Mouse (Mus musculus): ENCODE results near the gene 5730596B20Rik.

Gene 5730596B20Rik

DNA sequence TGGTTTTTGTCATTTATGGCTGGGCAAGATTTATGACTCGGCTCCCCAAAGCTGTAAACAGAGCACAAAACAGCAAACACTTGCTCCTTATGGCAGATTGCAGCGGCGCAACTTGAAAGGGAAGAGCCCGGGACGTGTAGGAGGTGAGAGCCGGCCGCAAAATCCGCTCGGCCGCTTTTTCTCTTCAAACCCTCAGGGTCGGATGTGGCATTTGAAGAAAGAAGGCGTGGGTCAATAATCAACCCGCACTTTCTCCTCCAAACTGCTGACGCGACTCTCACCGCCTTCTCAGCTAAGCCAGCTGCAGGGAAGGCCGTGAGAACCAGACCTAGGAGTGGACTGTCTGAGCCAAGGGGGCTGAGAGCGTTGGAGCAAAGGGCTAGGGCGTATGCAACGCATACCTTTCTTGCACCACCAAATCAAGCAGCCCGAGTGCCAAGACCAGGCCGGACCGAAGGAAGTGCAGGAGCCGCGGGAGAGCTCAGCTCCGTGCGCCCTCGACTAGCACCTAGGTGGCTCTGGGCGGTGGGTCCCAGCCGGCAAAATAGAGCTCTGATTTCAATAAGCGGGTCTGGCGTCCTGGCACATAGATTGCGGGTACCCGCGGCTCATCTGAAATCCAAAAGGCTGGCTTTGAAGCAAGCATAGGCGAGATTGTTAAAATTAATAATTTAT, at the start of gene 5730596B20Rik:
Gene 5730596B20Rik, plus strand, starts transcription at position 438 of the 675 bp plus-strand sequence.
- in situ Hi-C loops (cut with MboI; ENCODE audit: low sequenced_read_pairs), result no loop called here

DNA sequence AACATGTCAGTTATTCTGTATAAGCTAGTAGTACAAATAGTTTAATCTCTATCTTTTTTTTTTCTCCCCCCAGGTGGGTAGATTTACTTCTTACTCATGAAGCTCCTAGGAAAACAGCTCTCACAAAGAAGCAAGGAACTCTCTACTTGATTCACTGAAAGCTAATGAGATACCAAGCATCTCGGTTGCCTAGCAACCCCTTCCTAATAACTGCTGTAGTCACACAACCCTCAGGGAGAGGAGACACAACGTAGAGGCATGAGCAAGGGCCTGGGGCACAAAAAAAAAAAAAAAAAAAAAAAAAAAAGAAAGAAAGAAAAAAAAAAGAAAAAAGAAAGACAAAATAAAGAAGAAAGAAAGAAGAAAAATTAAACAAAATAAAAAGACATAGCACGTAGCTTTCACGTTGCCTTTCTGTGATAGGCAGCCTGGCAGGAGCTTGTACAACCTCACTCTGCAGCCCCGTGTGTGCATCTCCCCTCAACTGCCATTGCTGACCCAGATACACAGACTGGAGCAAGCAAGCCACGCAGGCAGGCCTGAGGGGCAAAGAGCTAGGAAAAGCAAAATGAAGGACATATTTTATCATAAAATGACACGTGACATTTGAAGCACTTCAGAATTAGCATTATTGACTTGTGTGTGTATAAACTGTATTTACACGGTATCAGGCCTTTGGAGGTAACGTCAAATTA, 39.3 kb upstream of the 5730596B20Rik start:
- in situ Hi-C loops (cut with MboI; ENCODE audit: low sequenced_read_pairs), result no loop called here

DNA sequence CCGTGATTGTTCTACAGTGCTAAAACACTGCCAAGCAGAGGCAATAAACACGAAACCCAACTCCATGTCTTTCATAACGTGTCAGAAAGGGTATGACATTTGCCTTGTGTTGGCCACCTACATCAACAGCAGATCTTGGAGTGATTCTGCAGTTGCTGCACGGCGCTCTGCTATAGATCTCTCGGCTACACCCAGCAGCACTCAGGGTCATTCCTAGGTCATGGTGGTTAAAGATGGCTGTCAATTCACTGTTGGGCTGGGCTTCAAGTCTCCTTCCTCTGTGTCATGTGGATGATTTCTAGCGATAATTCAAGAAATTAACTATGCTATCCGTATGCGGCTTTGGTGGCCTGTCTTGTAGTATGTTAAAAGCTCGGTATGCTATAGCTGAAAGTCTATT, 38.7 kb upstream of the 5730596B20Rik start:
- in situ Hi-C loops (cut with MboI; ENCODE audit: low sequenced_read_pairs), result no loop called here

DNA sequence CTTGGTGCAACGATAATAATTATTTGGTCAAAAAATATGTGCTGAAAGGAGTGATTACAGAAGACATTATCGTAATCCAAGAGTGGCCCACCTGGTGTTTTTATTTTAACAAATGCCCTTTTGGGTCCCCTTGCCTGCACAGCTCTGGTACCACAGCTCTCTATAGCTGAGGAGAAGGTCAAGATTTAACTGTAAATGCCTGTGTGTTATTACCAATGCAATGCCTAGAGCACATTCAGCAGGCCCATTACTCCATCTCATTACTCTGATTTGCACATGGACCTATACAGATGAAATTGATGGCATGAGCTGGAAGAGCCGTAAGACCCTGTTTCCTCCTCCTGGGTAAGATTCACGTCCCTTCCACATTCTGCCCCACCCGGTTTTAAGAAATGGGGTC, 38.2 kb upstream of the 5730596B20Rik start:
- in situ Hi-C loops (cut with MboI; ENCODE audit: low sequenced_read_pairs), result no loop called here

DNA sequence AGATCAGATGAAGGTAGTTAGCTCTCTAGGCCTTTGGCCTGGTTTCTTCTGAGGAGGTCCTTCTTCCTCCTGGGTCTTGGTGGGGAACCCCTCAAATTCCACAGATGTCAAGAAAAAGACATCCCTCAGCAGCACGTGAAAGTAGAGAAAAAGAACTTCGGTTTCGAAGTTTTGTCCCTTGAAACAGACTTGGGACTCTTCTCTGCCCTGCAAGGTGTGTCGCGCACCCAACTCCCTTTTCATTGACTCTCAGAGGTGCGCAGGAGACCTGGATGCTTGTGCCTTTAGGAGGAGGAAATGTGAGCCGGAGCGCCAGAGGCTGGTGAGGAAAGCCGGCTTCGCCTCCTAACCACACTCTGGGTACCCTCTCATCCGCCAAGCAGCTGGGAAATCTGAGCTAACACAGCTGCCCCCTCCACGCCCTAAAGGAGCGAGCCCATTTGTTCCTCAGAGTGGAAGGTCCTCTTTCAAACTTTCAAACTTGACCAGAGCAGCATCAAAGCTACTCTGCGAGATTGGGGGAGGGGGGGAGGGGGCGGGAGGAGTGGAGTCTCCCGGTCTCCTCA, 26.8 kb upstream of the 5730596B20Rik start:
- in situ Hi-C loops (cut with MboI; ENCODE audit: low sequenced_read_pairs), result no loop called here

DNA sequence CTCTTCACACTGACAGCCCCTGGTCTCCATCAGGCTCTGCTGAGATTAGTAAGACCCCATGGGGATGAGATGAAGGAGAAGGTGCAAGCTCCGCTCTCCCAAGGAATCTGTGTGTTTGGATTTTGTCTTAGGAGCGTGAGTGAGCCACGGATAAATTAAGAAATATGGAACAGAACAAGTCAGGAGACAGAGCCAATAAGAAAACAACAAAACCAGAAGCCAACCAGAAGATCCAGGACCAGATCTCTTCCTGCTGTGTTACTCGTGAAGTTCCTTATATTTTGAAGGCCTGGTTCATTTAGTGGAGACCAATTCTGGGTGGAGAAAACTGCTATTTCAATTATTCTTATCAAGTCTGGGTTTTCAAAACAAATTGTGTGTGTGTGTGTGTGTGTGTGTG, 25.7 kb upstream of the 5730596B20Rik start:
- in situ Hi-C loops (cut with MboI; ENCODE audit: low sequenced_read_pairs), result no loop called here

DNA sequence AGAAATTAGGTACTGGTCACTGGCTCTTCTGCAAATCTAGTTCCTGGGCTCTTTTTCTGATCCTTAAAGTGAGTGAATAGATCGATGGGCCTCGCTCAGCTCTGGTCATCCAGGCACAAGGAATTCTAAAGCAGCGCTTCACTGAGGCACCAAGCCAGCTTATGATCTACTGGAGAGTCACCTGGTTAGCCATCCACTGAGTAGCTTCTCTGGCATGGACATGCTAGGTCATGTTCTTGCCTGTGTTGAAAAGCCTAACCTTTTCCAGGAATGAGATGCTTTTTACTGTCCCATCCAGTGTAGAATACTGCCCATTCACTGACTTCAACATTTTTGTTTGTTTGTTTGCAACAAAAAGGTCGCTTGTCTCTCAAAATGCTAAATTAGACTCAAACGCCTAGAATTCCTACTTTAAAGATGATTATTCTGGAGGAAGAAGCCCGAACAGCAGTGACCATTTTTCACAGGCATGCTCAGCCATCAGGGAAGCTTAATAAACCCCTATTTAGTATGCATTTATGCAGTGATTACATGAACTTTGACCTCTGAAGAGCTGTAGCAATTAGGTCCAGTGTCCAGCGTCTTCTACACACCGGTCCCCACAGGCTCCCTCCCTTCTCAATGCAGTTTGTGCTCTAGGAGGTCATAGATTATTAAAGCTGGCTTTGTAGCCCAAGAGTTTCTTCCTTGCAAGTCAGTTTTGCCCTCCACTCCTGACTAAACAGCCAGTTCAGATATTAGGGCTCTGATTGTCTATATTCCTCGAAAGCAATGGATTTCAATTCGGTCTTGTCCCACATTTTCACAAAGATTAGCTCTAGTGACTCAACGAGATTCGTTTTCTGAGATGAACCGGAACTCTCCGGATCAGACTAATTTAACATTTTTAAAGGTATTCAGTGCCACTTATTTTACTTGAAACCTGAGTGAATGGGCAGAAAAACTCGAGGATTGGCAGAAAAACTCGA, 24.8 kb upstream of the 5730596B20Rik start:
- in situ Hi-C loops (cut with MboI; ENCODE audit: low sequenced_read_pairs), result no loop called here

DNA sequence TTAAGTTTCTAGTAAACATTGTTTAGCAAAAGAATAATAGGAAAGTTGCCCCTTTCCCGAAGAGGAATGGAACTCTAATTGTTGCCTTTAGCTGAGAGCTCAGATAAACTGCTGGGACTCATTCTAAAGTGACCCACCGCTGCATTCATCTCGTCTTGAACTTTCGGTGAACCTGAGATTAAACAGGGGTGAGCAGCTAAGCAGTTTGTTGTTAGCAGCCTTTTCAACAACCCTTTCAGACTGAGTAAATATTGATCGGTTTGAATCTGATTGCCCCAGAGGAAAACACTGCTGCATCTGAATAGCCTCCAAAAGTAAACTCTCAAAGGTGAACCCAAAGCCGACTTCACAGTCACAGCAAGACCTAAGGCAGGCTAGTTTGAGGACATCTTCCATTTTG, 24.0 kb upstream of the 5730596B20Rik start:
- in situ Hi-C loops (cut with MboI; ENCODE audit: low sequenced_read_pairs), result no loop called here

DNA sequence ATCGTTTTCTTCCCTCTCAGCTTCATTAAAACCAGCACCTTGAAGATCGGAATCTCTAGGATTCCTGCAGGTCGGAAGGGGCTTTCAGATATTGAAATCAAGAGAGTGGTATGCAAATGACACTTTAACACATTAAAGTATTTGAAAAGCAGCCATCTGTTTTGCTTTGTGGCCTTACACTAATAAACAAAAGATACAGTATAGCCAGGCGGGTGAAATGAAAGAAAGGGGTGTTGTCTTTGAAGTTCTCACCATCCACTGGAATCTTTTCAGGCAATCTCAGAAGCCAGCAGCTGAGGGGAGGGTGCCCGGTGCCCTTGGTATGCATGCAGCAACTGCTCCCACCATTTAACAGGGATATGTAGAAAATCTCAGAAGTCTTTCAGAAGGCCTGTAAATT, 23.3 kb upstream of the 5730596B20Rik start:
- in situ Hi-C loops (cut with MboI; ENCODE audit: low sequenced_read_pairs), result no loop called here

DNA sequence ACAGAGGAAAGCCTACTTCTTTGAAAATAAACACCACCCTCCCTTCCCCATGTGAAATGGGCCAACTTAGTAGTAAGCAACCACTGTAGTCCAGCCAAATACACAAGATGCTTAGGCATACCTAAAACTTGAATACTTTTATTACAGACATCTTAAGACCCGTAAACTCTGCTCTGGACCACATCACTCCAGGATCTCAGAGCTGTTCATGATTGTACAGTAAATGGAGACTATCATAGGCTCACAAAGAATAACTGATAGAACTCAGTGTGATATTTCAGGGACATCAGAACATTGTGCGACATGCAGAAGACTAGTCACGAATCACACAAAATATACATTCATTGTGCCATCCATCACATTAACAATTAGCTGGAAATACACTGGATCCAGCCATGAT, 21.8 kb upstream of the 5730596B20Rik start:
- in situ Hi-C loops (cut with MboI; ENCODE audit: low sequenced_read_pairs), result no loop called here

DNA sequence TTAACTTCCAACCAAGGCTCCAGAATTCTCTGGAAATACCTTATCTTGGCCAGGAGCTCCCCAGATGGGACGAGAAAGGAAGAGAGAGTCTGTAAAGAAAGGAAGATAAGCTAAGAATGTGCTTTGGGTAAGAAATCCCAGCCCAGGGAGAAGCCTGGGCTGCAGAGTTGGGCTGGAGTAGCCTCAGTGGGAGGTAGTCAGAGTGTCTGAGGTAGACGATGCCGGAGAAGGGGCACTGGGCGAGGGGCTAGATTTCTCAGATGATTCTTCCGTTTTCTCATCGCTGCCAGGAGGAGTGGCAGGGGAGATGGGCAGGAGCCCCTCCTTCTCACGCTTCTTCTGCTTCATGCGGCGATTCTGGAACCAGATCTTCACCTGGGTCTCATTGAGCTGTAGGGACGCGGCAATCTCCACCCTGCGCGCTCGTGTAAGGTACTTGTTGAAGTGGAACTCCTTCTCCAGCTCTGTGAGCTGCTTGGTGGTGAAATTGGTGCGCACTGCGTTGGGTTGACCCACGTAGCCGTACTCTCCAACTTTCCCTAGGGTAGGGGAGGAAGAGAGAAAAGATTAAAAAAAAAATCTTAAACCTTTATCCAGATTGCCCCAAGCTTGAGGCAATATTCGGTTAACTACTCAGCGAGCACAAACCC, 20.6 kb upstream of the 5730596B20Rik start:
- in situ Hi-C loops (cut with MboI; ENCODE audit: low sequenced_read_pairs), result no loop called here

DNA sequence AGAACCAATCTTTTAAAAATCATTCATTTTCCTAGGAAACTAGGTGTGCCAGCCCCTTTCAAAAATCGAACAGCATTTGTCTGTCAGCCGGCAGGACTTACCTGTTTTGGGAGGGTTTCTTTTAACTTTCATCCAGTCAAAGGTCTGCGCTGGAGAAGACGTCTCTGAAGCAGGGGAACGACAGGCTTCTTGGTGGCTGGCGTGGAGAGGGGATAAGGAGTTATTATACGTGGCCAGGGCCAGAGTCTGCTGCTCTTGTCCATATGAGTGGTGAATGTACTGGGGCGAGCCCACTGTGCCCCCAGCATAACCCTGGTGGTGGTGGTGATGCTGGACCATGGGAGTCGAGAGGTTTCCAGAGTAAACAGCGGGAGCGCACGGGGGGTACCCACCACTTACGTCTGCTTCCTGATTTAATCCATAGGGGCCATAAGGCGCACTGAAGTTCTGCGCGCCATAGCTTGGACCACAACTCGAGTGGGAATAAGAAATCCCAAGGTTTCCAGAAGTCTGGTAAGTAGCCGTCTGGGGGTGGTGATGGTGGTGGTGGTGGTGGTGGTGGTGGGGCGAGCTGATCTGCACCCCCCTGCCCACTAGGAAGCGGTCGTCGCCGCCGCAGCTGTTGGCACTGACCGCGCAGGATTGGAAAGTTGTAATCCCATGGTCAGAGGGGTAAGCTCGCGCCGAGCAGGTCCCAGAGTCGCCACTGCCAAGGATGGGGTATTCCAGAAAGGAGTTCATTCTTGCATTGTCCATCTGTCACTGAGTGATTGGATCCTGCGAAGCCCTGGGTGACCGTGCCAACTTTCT, 19.6 kb upstream of the 5730596B20Rik start:
- in situ Hi-C loops (cut with MboI; ENCODE audit: low sequenced_read_pairs), result no loop called here

DNA sequence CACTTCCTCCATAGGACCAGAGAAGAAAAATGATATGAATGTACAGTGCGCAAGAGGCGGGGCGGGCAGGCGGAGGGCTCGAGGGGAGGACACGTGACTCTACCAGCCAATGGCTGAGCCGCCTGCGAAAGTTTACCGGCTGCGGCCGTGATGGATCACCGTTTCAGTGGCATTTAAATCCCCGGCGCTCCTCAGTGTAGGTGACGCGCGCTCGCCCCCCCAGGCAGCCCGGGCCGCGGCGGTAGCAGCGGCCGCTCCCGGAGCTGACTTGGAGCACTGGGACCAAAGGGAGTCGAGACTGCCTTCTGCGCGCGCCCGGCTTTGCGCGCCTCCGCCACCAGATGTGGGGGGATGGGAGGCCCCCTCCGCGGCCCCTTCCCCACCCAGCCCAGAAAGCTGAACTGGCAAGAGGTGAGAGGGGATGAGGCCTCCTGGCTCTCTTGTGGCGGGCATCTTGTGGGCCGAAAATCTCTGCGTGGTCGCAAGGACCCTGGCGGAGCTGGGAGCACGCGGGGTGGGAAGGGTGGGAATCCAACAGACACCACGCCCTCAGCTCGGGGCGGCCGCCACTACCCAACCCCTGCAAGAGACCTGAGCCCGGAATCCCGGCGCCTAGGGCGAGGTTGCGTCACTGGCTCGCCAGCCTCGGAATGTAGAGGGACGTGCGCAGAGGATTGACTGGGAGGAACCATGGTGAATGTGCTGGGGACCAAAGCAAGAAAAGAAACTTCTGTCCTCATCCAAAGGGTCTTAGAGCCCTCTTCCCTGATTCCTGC, 18.8 kb upstream of the 5730596B20Rik start, which contains the start of gene Hoxa1:
Gene Hoxa1, minus strand, starts transcription at position 42 of the 776 bp plus-strand sequence.
- in situ Hi-C loops (cut with MboI; ENCODE audit: low sequenced_read_pairs), result no loop called here

DNA sequence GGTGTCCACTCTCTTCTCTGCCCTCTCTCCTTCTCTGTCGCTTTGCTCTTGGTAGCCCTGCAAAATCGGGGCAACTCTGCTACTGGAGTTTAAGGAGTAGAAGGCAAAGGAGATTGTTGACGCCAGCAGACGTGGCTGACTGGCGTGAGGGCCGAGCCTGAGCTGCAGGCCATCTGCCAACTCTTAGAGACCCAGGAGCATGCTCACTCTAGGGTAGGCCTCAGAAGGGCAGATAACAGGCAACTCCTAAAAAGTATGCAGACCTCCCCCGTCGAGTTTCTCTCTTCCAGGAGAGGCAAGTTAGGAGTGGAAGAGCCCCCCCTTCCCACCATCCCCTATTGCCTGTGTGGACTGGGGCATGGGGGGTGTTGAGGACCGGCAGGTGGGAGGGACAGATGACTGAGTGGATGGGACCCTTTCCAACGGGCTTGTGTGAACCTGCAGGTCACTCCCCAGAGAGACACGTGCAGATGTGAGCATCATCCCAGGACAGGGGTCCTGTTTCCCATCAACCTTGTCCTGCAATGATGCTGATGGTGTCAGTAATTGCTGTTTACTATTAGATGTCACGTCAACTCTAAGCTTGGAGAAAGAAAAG, 18.0 kb upstream of the 5730596B20Rik start:
- in situ Hi-C loops (cut with MboI; ENCODE audit: low sequenced_read_pairs), result no loop called here

DNA sequence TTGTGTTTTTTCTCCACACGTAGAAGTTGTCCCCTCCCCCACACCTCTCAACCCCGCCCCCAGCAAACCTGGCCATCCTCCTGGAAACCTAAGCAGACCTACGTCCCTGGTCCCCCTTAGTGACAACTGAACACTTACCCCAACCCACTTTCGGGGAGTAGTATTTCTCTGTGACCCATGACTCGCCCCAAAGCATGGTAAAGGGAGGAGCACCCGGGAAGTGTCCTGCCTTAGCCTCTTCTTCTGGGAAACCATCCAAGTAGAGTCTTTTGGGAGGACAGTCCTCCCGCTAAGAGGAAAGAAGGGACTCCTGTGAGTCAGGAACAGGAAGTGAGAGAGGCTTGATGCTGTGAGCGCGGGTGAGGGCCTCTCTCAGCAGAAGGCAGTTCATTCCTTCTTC, 17.3 kb upstream of the 5730596B20Rik start:
- in situ Hi-C loops (cut with MboI; ENCODE audit: low sequenced_read_pairs), result no loop called here

DNA sequence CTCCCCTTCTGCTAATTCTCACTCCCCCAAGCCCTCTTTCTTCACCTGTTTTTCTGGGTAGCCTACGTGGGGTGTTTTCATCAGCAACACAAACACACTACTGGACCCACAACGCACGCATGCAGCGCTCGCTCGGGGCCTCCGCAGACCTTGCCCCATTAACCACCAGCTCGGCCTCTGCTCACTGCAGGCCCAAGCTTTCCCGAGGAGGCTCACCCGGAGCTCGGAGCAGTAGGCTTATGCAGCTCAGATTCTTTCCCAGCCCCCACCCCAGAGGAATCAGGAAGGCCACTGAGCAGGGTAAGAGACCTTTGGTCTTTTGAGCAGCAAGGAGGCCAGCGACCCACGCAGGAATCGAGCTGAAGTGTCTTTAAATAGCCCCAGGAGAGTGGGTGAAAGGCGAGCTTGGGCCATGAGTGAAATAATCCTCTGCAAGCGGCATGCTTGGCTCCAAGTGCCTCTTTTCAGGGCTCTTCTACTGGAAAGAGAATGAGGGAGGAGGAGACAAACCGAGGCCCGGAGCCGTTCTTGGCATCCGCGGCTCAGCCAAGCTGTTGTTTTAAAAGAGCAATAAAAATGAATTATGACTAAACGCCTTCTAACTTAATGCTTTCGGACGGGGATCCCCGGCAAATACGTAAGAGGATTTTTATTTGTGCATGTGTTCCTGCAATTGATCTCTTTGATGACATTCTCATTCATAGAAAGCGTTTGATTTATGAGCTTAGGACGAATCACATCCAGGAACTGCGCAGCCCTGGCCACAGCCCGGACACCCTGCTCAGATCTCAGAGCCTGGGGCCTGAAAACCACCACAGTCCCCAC, 16.6 kb upstream of the 5730596B20Rik start:
- in situ Hi-C loops (cut with MboI; ENCODE audit: low sequenced_read_pairs), result no loop called here

DNA sequence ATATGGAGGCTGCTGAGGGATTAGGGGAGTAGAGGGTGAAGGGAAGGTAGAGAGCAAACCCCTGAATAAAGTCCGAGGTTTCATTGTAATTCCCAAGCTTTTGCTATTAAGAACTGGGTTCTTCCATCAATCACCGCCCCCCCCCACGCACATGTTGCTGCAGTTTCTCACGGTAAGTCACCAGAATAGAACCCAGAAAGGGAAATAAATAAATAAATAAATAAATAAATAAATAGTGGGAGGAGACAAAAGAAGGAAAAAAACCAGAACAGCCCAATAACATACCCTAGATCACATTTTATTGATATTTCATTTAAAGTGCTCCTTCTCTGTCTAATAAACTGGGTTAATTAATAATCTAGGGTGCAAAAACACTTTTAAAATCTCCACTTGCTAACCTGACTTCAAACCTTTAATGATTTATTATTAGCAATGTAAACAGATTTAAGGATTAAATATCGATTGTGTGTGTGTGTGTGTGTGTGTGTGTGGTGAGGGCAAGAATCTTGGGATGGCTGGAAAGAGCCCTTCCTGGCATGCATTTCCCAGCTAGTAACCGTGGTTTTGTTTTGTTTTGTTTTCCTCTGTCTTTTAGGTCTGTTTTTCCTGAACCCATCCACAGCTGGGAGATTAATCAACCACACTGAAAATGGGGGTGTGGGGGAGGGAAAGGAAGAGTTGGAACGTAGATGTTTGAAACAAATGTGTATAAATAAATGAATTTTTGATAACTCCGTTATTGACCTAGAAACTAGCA, 15.8 kb upstream of the 5730596B20Rik start:
- in situ Hi-C loops (cut with MboI; ENCODE audit: low sequenced_read_pairs), result no loop called here

Measured in CH12F3 (cell line).